Mouse (Mus musculus) E14TG2a.4 (cell line): ENCODE measurements around the gene Zfp386.

Experiments used
- CTCF ChIP-seq: conservative IDR thresholded peaks from 2 replicates; pipeline ENCODE4 v1.5.1; 2014; ENCODE audit warnings: low read length
- POU5F1 ChIP-seq: IDR thresholded peaks from 2 replicates; pipeline ENCODE4 v1.6.1; 2014; ENCODE audit warnings: low read length, borderline replicate concordance

GRCm38 (mm10) chr12:116028095-116028494 is 19.4 kb upstream of the Zfp386 start:
- peak; percentile 70 for TF ChIP-seq CTCF
- TF ChIP-seq POU5F1: no peak
